Mouse (Mus musculus) forebrain, embryonic 10.5 days (tissue): ENCODE data around the gene Amz2. TPM values are rescaled to one million over a fixed set of nuclear protein-coding genes. Genes with fewer than 3 reads are reported as not detected.
"Not testable (repeated sequence)": the region's sequence is repeated elsewhere in the genome, so short reads cannot be mapped to it uniquely, and the experiment has no call there.

ENCODE experiments used
- DNase-seq: peaks from one replicate; pipeline ENCODE4 v3.0.0-alpha.2; 2017; ENCODE audit warnings: low spot score; ENCODE audit errors: extremely low spot score
- H3K27ac ChIP-seq: fragments of 300-500 bp; sonication (generic); 2 replicates; pipeline ENCODE4 v1.5.1; 2016; ENCODE audit warnings: mild to moderate bottlenecking
- H3K27me3 ChIP-seq: fragments of 300-500 bp; sonication (generic); 2 replicates; pipeline ENCODE4 v1.6.1; 2016; ENCODE audit warnings: mild to moderate bottlenecking; ENCODE audit not compliant: poor library complexity, severe bottlenecking
- H3K36me3 ChIP-seq: fragments of 300-500 bp; sonication (generic); replicated peaks from 2 replicates; pipeline ENCODE4 v1.6.1; 2016; ENCODE audit warnings: mild to moderate bottlenecking, moderate library complexity
- H3K4me1 ChIP-seq: fragments of 300-500 bp; sonication (generic); 2 replicates; pipeline ENCODE4 v1.6.1; 2016
- H3K4me3 ChIP-seq: fragments of 300-500 bp; sonication (generic); 2 replicates; pipeline ENCODE4 v1.5.1; 2016; ENCODE audit warnings: mild to moderate bottlenecking, moderate library complexity
- H3K9me3 ChIP-seq: fragments of 300-500 bp; sonication (generic); 2 replicates; pipeline ENCODE4 v1.6.1; 2016; ENCODE audit warnings: mild to moderate bottlenecking, moderate library complexity
- WGBS: fragments of 180-500 bp; shearing (Covaris S2); methylation state at CpG from one replicate; pipeline ENCODE4 v1.1.7; 2016; 5-methylcytosine and 5-hydroxymethylcytosine counted together
- microRNA-seq: library from miRNA; unstranded; fragments of <30 nt; microRNA quantifications from one replicate; pipeline ENCODE4, GENCODE M21; 2017
- polyA plus RNA-seq: library from polyadenylated mRNA; unstranded; fragments of >200 nt; fragmentation: Nextera tagmentation; extraction: Ambion mirVana; gene quantifications from 2 replicates; pipeline ENCODE4 v1.2.1, GENCODE M21; 2016

Amz2 gene
- polyA plus RNA-seq, 1 experiment from 2014 or later, result 41.9 TPM

DNA sequence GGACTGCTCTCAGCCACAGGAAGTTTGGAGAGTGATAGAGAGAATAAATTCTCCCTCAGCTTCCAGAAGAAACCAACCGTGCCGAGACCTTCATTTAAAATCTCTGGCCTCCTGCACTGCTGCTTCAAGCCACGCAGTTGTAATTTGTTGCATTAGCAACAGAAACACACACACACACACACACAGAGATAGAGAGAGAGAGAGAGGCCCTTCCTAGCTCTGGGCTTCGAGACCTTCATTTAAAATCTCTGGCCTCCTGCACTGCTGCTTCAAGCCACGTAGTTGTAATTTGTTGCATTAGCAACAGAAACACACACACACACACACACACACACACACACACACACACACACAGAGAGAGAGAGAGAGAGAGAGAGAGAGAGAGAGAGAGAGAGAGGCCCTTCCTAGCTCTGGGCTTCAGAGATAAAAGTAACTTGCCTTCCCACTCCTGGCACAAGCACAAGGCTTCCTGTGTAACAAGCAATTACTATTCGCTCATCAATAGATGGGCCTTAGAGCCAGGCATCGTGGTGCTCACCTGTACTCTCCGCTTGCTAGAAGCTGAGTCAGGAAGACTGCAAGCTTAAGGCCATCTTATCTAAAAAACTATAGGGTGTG is 67.2 kb downstream of the Amz2 start:
- H3K9me3 ChIP-seq, H3K27me3 ChIP-seq, DNase-seq, H3K36me3 ChIP-seq, H3K4me3 ChIP-seq, H3K27ac ChIP-seq: not testable (repeated sequence)
- H3K4me1 ChIP-seq, result peaks cover 34% of the 10 kb centered on the region
- WGBS, result 83% methylated on average over 8 of the region's 8 CpGs

DNA sequence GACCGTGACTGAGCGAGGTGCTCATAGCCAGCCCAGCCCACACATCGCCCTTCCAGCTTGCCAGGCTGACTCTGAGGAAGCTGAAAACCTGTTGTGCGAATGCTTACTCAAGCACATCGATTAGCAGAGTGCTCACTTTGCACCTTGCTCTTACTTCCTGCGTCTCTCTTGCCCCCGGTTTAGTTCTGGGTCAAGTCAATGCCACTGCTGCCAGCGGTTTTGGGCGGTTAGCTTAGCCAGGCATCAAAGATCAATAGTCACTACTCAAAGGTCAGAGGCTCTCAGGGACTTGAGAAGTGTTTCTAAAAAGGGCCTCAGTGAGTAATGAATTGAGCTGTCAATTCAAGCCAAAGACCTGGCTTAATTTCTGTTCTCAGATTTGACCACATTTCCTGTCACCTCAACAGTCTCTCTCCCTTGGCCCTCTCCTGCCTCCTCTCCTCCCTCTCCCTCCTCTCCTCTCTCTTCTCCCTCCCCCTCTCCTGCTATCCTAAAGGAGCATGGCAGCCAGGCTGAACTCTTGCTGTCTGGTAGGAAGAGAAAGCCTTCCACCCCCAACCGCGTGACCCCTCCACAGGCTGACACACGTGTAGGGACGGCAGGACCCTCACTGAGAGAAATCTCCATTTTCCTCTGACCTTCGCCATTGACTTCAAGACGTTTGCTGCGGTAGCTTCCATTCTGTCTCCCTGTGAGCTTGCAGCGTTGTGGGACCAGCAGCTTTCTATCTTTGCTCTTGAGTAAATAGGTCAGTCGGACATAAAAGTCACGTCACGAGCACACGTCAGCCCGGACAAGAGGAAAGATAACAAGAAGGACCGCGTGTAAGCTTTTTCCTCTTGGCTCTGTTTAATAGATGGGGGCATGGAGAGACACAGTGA is 69.4 kb downstream of the Amz2 start:
- H3K27ac ChIP-seq, result no peak overlapping the region
- no peak overlapping the region for H3K4me3 ChIP-seq
- DNase-seq, result no peak
- no peaks in the 10 kb centered on the region for H3K9me3 ChIP-seq
- peaks cover 37% of the 10 kb centered on the region for H3K4me1 ChIP-seq
- WGBS, result 81% methylated on average over 24 of the region's 24 CpGs
- no peaks in the 10 kb centered on the region for H3K27me3 ChIP-seq
- H3K36me3 ChIP-seq, result no peaks in the 10 kb centered on the region

DNA sequence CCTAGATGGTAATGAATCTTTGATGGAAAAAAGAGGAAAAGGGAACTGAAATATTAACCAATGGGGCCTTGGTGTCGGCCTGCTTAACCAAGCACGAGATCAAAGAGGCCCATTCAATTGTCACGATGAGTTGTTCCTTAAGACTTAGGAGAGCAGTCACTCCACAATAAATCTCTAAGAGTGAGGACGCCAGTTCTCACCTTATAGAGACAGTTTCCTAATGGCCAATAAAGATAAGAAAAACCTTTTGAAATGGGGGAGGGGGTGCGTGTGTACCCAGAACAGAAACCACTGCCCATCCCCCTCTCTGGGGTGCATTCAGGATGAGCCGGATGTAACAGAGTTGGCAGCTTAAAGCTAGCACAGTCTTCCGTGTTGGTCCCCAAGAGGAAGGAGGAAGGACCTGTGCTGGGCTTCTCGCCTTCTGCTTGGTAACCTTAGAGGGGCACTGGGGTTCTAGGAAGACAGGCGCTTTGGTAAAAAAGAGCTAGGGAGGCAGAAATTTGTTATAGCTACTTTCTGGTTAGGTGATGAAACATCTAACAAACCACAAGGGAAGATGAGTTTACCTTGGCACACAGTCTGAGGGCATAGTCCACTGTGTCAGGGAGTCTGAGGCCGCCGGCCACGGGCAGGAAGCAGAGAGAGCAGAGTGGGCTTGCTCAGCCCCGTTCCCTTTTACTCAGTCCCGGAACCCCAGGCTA is 70.2 kb downstream of the Amz2 start:
- DNase-seq, result no peak
- 73% methylated on average over 14 of the region's 14 CpGs for WGBS
- no peak overlapping the region for H3K4me3 ChIP-seq
- H3K4me1 ChIP-seq, result peaks cover 37% of the 10 kb centered on the region
- H3K27ac ChIP-seq, result no peak overlapping the region
- no peaks in the 10 kb centered on the region for H3K27me3 ChIP-seq
- no peaks in the 10 kb centered on the region for H3K36me3 ChIP-seq
- H3K9me3 ChIP-seq, result no peaks in the 10 kb centered on the region

DNA sequence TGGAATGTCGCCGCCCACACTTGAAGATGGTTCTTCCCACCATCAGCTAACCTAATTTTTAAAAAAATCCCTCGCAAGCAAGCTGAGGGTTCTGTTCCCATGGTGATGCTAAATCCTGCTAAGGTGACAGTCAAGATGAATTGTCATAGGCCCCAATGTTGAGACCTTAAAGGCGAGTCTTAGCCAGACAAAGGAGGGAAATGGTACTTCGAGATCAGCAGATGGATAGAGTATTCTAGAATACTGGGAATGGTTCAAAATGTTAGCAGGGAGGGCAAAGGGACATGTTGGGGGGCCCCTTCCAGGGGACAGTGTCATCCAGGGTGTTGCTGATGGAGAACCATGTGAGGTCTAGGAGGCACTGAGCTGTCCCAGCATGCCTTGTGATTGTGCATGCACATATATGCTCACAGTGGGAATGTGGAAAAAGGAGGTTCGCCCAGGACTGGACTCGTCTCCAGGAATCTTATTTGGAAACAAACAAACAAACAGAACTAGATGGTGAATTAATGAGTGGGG is 70.8 kb downstream of the Amz2 start:
- H3K4me1 ChIP-seq, result peaks cover 37% of the 10 kb centered on the region
- H3K36me3 ChIP-seq, result no peaks in the 10 kb centered on the region
- H3K4me3 ChIP-seq, result no peak overlapping the region
- H3K9me3 ChIP-seq, result no peaks in the 10 kb centered on the region
- no peak overlapping the region for H3K27ac ChIP-seq
- DNase-seq, result no peak
- H3K27me3 ChIP-seq, result no peaks in the 10 kb centered on the region
- WGBS, result 88% methylated on average over 7 of the region's 7 CpGs

DNA sequence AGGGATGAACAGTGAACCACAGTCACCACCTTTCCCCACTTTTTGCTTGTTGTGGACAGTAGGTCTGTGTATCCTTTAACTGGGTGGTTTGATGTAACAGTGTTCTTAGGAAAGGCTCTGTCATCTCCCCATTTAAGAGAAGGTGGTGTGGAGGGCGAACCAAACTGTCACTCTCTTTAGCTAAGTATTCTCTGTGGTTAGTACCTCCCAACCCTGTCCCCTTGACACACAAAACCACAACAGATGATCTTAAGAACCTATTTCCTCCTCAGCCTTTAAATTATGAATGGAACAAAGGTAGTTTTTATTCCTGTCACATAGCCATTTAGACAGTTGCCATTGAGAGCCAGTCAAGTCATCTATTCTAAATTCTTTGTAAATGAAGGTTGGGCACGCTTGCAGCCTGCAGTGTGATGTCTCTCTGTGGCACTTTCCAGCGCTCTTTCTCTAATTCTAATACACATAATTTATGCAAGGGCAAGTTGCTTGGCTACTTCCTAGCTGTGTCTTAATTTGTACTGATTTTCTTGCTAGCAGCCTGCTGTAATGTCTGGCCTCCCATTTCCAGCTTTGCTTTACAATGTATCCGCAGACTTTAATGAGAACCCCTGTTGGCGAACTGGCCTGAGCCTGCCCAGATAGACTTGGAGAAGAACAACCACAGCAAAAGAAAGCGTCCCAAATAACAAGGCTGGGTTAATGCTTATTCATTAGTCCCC is 71.4 kb downstream of the Amz2 start:
- WGBS, result 73% methylated on average over 6 of the region's 6 CpGs
- no peak for DNase-seq
- H3K36me3 ChIP-seq, result no peaks in the 10 kb centered on the region

DNA sequence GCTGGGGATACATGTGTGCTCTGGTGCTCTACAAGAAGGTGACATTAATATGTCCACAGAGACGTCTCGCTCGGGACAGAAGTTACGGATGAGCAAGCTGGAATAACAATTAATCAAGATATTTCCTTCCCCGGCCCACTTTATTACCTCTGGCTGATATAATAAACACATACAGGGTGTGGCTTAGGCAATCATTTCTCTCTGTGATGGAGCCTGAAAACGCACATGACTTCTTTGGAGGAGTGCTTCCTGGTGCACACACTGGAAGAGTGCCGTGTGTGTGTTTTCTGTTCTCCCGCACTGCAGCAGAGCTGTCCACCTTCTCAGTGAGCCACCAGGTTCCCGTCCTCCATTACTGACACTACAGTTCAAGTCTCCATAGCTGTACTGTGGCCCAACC is 72.2 kb downstream of the Amz2 start:
- Histone ChIP-seq H3K27ac (peak overlapping the region; percentile 53; the same call in 1 of the 2 replicates), H3K4me3 (no peak overlapping the region), H3K4me1 (peaks cover 37% of the 10 kb centered on the region), H3K36me3 (no peaks in the 10 kb centered on the region), H3K9me3 (no peaks in the 10 kb centered on the region), H3K27me3 (no peaks in the 10 kb centered on the region)
- no peak for DNase-seq
- WGBS, result 91% methylated on average over 9 of the region's 9 CpGs

More for the DNA sequence above, 71.4 kb downstream of the Amz2 start:
- H3K27me3 ChIP-seq, result no peaks in the 10 kb centered on the region
- H3K4me1 ChIP-seq, result peaks cover 37% of the 10 kb centered on the region
- no peak overlapping the region for H3K4me3 ChIP-seq
- H3K9me3 ChIP-seq, result no peaks in the 10 kb centered on the region
- 0 out of 2 replicates have a peak overlapping the region, but pooled peaks have one; percentile 6 for H3K27ac ChIP-seq

DNA sequence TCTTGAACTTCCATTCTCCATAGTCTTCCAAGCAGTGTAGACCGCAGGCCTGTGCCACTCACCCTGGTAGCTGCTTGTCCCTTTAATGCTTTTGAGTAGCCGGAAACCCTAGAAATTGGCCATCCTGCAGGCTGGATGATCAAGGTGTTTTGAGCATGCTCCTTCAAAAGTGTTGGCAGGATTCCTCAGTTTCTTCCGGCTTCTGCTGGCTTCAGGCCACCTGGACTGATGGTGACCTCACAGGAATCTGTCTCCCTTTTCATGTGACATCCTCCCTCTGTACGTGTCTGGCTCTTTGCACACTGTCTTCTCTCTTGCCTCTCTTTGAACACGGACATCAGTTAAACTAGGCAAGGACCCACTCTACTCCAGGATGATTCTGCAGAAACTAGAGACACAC is 74.5 kb downstream of the Amz2 start:
- Histone ChIP-seq H3K9me3 (no peaks in the 10 kb centered on the region), H3K4me3 (no peak overlapping the region), H3K36me3 (no peaks in the 10 kb centered on the region), H3K27ac (no peak overlapping the region), H3K4me1 (peaks cover 30% of the 10 kb centered on the region), H3K27me3 (no peaks in the 10 kb centered on the region)
- WGBS, result 92% methylated on average over 5 of the region's 5 CpGs
- no peak for DNase-seq

Small RNAs within 50 kb of the gene (microRNA-seq; reads per million reads assigned to microRNA genes)
- not detected for gene Gm25540

Other genes with a start within 250 kb of the Amz2 start
- 1.3 and 2.0 TPM in 2 replicates for gene Rgs9, start 127.8 kb upstream of the Amz2 start, polyA plus RNA-seq
- 16.8 and 18.3 TPM in 2 replicates for gene Gna13, start 63.1 kb upstream of the Amz2 start, polyA plus RNA-seq
- not detected in 2 replicates for gene 9930022D16Rik, start 12.0 kb upstream of the Amz2 start, polyA plus RNA-seq
- gene Arsg, start 47.4 kb downstream of the Amz2 start, polyA plus RNA-seq, result 2.2 and 2.8 TPM in 2 replicates
- gene Slc16a6, start 47.7 kb downstream of the Amz2 start, polyA plus RNA-seq, result 6.5 and 6.8 TPM in 2 replicates
- 15.7 and 18.4 TPM in 2 replicates for gene Wipi1, start 186.0 kb downstream of the Amz2 start, polyA plus RNA-seq
- gene Prkar1a, start 223.5 kb downstream of the Amz2 start, polyA plus RNA-seq, result 300 TPM in 2 replicates